Mouse (Mus musculus): ENCODE measurements around the gene Akap7.

GRCm38 (mm10) chr10:25239156-25239555 lies 68.5 kb downstream of the Akap7 start:
- peak; percentile 76 for TF ChIP-seq CTCF (IDR thresholded peaks at IDR 0.05; ENCODE audit: low read depth)
- TF ChIP-seq EP300 (IDR thresholded peaks at IDR 0.05; ENCODE audit: low read depth) = no peak
